Mouse (Mus musculus) forebrain, embryonic 16.5 days (tissue): ENCODE data around the gene Sowahc. TPM values are rescaled to one million over a fixed set of nuclear protein-coding genes. Genes with fewer than 3 reads are reported as not detected.

ENCODE experiments used
- ATAC-seq: fragments of 200-750 bp; cut with Nextera tagmentation; 2 replicates; pipeline ENCODE4 v1.8.0; 2017; ENCODE audit warnings: mild to moderate bottlenecking, moderate library complexity
- H3K27ac ChIP-seq: fragments of 300-500 bp; sonication (generic); 2 replicates; pipeline ENCODE4 v1.5.1; 2014; ENCODE audit warnings: low read length, control low read depth
- H3K27me3 ChIP-seq: fragments of 300-500 bp; sonication (generic); replicated peaks from 2 replicates; pipeline ENCODE4 v1.6.1; 2014; ENCODE audit warnings: low read length; ENCODE audit not compliant: control insufficient read depth, insufficient read depth
- H3K36me3 ChIP-seq: fragments of 300-500 bp; sonication (generic); 2 replicates; pipeline ENCODE4 v1.6.1; 2014; ENCODE audit not compliant: control insufficient read depth, insufficient read depth
- H3K4me1 ChIP-seq: fragments of 300-500 bp; sonication (generic); replicated peaks from 2 replicates; pipeline ENCODE4 v1.6.1; 2014; ENCODE audit warnings: low read length; ENCODE audit not compliant: control insufficient read depth, insufficient read depth
- H3K4me2 ChIP-seq: fragments of 300-500 bp; sonication (generic); 2 replicates; pipeline ENCODE4 v1.6.1; 2014; ENCODE audit warnings: mild to moderate bottlenecking, low read length, control low read depth
- H3K4me3 ChIP-seq: fragments of 300-500 bp; sonication (generic); replicated peaks from 2 replicates; pipeline ENCODE4 v1.5.1; 2014; ENCODE audit warnings: mild to moderate bottlenecking, low read length, control low read depth
- H3K9ac ChIP-seq: fragments of 300-500 bp; sonication (generic); replicated peaks from 2 replicates; pipeline ENCODE4 v1.6.1; 2014; ENCODE audit warnings: low read depth, low read length, control low read depth
- H3K9me3 ChIP-seq: fragments of 300-500 bp; sonication (generic); 2 replicates; pipeline ENCODE4 v1.6.1; 2016; ENCODE audit warnings: low read length; ENCODE audit not compliant: control insufficient read depth
- WGBS: fragments of 180-500 bp; shearing (Covaris S2); extraction: QIAGEN DNeasy Blood & Tissue Kit; methylation state at CpG from one replicate; pipeline ENCODE4 v1.1.7; 2014; 5-methylcytosine and 5-hydroxymethylcytosine counted together
- polyA plus RNA-seq: library from polyadenylated mRNA; unstranded; fragments of >200 nt; fragmentation: Nextera tagmentation; extraction: Ambion mirVana; gene quantifications from 2 replicates; pipeline ENCODE4 v1.2.1, GENCODE M21; 2015

The Sowahc gene
- polyA plus RNA-seq, 1 experiment from 2014 or later, result 20.4 TPM

DNA sequence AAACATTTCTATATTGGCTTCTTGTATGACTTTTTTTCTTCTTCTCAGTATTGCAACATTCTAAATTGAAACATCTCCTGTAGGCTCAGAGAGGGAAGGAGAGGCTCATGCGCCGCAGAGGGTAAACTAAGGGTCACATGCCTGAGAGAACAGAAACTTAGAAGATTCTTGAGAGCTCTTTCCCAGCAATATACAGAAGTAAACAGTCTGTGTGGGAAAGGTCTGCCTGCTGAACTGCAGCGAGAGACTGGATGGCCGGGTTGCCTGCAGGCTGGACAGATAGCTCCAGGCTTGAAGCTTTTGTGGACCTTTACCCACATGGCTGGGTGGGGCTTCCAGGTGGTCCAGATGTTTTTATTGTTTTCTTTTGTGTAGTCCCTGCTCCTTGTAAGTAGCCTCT lies 43.9 kb downstream of the Sowahc start:
- Histone ChIP-seq H3K4me3 (no peak overlapping the region), H3K27ac (no peak overlapping the region), H3K9me3 (no peaks in the 10 kb centered on the region), H3K9ac (no peak overlapping the region), H3K27me3 (no peaks in the 10 kb centered on the region), H3K4me1 (no peaks in the 10 kb centered on the region), H3K4me2 (no peak overlapping the region), H3K36me3 (no peaks in the 10 kb centered on the region)
- WGBS, result 74% methylated on average over 4 of the region's 4 CpGs
- ATAC-seq, result no peak

DNA sequence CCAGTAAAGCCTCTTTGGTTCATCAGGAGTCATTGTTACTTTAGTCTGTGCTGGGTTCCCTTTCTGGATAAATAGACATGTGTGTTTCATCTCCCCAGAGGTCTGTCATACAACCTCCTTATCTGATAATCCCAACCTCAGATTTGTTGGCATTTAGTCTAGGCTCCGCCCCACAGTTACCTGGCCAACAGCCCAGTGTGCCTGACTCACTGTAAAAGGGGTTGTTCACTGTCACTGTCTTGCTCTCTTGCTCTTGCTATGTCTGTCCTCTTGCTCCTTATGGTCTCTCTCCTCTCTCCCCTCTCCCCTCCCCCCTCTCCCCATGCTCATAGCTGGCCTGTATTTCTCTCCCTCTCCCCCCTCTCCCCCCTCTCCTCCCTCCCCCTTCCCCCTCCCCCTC lies 44.3 kb downstream of the Sowahc start:
- no peak overlapping the region for H3K4me3 ChIP-seq
- H3K4me1 ChIP-seq, result no peaks in the 10 kb centered on the region
- no peaks in the 10 kb centered on the region for H3K36me3 ChIP-seq
- no peak overlapping the region for H3K27ac ChIP-seq
- ATAC-seq, result no peak
- 88% methylated on average over 1 of the region's 1 CpGs for WGBS
- H3K9me3 ChIP-seq, result no peaks in the 10 kb centered on the region
- no peaks in the 10 kb centered on the region for H3K27me3 ChIP-seq
- no peak overlapping the region for H3K4me2 ChIP-seq
- H3K9ac ChIP-seq, result no peak overlapping the region

DNA sequence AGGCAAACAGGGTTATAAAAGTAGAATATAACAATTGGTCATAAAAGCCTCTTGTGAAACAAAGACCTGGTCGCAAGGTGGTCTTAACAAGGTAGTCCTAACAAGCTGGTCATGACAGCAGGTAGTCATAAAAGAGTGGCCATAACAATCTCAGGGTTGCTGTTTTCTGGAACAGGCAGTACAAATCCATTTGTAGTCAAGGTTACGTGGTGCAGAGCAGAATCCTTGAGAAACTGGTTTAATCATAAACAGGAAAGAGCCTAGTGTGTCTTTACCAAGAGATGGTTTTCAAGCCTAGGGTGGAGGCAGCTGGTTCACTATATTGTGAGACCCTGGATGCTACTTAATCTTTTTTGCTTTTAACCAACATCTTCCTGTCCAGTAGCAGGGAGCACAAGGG lies 45.5 kb downstream of the Sowahc start:
- Histone ChIP-seq H3K27me3 (no peaks in the 10 kb centered on the region), H3K4me3 (no peak overlapping the region), H3K4me1 (no peaks in the 10 kb centered on the region), H3K36me3 (no peaks in the 10 kb centered on the region), H3K9ac (no peak overlapping the region), H3K4me2 (no peak overlapping the region), H3K27ac (no peak overlapping the region), H3K9me3 (no peaks in the 10 kb centered on the region)
- ATAC-seq, result no peak
- WGBS, result 88% methylated on average over 2 of the region's 2 CpGs

DNA sequence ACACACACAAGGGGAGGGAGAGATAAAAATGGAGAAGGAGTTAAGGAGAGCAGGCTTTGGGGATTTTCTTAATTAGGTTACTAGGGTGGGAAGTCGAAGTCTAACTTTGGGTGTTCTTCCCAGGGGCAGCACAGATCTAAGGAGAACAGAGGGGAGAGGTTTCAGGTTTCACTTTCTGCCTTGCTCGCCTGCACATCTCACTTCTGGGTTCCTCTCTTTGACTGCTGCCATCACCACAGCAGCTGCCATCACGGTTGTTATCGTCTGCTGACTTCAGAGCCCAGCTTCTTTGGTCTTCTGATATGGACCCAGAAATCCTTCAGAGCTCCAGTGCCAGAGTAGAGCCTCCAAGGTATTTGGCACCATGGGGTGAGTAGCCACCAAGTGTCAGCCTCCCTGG lies 46.4 kb downstream of the Sowahc start:
- Histone ChIP-seq H3K4me1 (no peaks in the 10 kb centered on the region), H3K27ac (no peak overlapping the region), H3K9ac (no peak overlapping the region), H3K36me3 (no peaks in the 10 kb centered on the region), H3K4me3 (no peak overlapping the region), H3K27me3 (no peaks in the 10 kb centered on the region), H3K9me3 (no peaks in the 10 kb centered on the region), H3K4me2 (no peak overlapping the region)
- WGBS, result 63% methylated on average over 4 of the region's 4 CpGs
- ATAC-seq, result no peak

DNA sequence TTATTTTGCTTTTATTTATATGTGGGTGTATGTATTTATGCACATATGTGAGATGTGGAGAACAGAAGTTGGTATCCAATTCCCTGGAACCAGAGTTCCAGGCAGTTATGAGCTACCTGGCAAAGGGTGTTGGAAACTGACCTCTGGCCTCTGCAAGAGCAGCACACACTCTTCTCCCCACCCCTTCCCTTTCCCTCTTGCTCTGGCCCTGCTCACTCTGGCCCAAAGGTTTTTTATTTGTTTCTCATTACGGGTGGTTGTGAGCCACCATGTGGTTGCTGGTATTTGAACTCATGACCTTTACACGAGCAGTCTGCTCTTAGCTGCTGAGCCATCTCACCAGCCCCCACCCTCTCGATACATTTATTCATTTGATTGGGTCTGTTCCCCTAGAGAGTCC lies 47.0 kb downstream of the Sowahc start:
- Histone ChIP-seq H3K27ac (no peak overlapping the region), H3K9ac (no peak overlapping the region), H3K27me3 (no peaks in the 10 kb centered on the region), H3K4me1 (no peaks in the 10 kb centered on the region), H3K4me2 (no peak overlapping the region), H3K36me3 (no peaks in the 10 kb centered on the region), H3K4me3 (no peak overlapping the region), H3K9me3 (no peaks in the 10 kb centered on the region)
- no peak for ATAC-seq
- WGBS, result 73% methylated on average over 3 of the region's 3 CpGs

DNA sequence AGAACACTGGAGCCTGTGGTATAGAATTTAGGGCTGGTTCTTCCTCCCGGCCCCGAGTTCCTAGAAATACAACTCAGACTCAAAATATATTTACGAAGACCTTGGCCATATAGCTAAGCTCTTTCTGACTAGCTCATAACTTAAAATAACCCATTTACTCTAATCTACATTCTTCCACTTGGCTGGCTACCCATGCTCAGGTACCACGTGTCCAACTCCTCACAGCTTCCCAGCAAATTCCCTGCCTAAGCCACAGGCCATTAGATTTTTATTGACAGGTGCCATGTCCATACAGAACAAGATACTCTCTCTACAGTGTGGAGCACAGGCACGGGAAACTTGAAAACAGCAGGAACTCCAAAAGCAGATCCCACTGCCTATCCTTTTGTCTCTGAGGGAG lies 54.0 kb downstream of the Sowahc start:
- WGBS, result 88% methylated on average over 5 of the region's 5 CpGs
- Histone ChIP-seq H3K4me2 (no peak overlapping the region), H3K4me3 (no peak overlapping the region), H3K9ac (no peak overlapping the region), H3K4me1 (no peaks in the 10 kb centered on the region), H3K36me3 (no peaks in the 10 kb centered on the region), H3K27me3 (no peaks in the 10 kb centered on the region), H3K9me3 (no peaks in the 10 kb centered on the region), H3K27ac (no peak overlapping the region)
- no peak for ATAC-seq

Other genes with a start within 250 kb of the Sowahc start
- 21.7 and 28.3 TPM in 2 replicates for gene Sept10, start 106 bp upstream of the Sowahc start, polyA plus RNA-seq
- 32.8 and 46.6 TPM in 2 replicates for gene P4ha1, start 101.3 kb downstream of the Sowahc start, polyA plus RNA-seq
- 2.1 and 7.6 TPM in 2 replicates for gene Gm10273, start 173.7 kb downstream of the Sowahc start, polyA plus RNA-seq
- not detected in 2 replicates for gene Pla2g12b, start 181.7 kb downstream of the Sowahc start, polyA plus RNA-seq
- gene Oit3, start 219.8 kb downstream of the Sowahc start, polyA plus RNA-seq, result 0.08 TPM in 1 of 2 replicates, not detected in the other